In the genomic region with DNA sequence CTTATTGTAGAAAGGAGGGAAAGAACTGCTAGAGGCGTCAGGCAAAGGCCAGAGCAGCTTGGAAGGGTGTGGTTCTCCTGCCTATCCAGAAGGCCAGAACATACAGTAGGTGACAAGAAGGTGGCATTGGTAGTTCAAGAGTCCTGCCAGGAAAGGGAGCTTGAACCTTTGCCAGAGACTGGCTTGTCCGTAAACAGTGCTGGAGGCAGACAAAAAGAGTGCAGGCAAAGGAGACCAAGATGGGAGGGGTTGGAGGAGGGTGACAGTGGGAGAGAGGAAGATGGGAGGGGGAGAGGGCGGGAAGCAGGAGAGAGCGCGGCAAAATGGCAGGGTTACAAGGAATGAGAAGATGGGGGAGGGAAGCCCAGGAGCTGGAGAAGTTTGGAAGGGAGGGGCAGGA, we compare ENCODE assay signal across 10 mouse cellular contexts.
A peak's percentile ranks its signal among the peaks of the same experiment; 100 is the strongest.
DNase-seq lines count a peak whose midpoint lies in the region; ATAC-seq and TF ChIP-seq lines count a peak whose summit lies in the region.
"Had no signal": no experiment of that assay in that cellular context is flagged by ENCODE, and none has a peak within 500 bp of the region (broad histone marks: within the 10 kb centered on the region; RNA-seq: fewer than 3 reads in every experiment).

No protein-coding gene starts in this region.

- H3K9ac ChIP-seq in lung, postnatal 0 days (replicated peaks; ENCODE audit: low read depth), result no peak overlapping the region
- H3K9ac ChIP-seq: hindbrain, embryonic 12.5 days had no signal

- ATAC-seq in cerebellum, adult (ENCODE audit: insufficient number of reproducible peaks, low FRiP score, low TSS enrichment), result 0 out of 2 replicates have a peak, but pooled peaks have one; percentile 17
- ATAC-seq in lung, postnatal 0 days, result no peak

- no peak for TF ChIP-seq CTCF in lung, postnatal 0 days (IDR thresholded peaks at IDR 0.05)

- no peaks in the 10 kb centered on the region for H3K36me3 ChIP-seq in lung, postnatal 0 days (ENCODE audit: insufficient read depth, low read length)
- H3K36me3 ChIP-seq: G1E; hindbrain, embryonic 12.5 days had no signal

- no peak overlapping the region for H3K4me3 ChIP-seq in lung, postnatal 0 days (ENCODE audit: low read depth, low read length)
- H3K4me3 ChIP-seq: hindbrain, embryonic 12.5 days had no signal

- TF ChIP-seq EP300 in lung, postnatal 0 days (IDR thresholded peaks at IDR 0.05), result no peak

- H3K27me3 ChIP-seq in lung, postnatal 0 days (replicated peaks; ENCODE audit: insufficient read depth, low read length), result no peaks in the 10 kb centered on the region
- H3K27me3 ChIP-seq: hindbrain, embryonic 12.5 days had no signal

- no peak overlapping the region for H3K27ac ChIP-seq in lung, postnatal 0 days (ENCODE audit: low read length)
- H3K27ac ChIP-seq: hindbrain, embryonic 12.5 days had no signal

- 28% methylated on average over 5 of the region's 5 CpGs for WGBS in lung, postnatal 0 days

- no peak for DNase-seq in cerebellum, postnatal 4 days (ENCODE audit: low spot score in 2 of 2)
- DNase-seq in kidney, adult 18-20 months, result peak; percentile 42
- no peak for DNase-seq in kidney, postnatal 4 days
- DNase-seq in cerebellum, adult 9-10 months, result peak; percentile 23
- DNase-seq in lung, postnatal 0 days (ENCODE audit: low spot score), result peak; percentile 17
- no peak for DNase-seq in right cerebral cortex, postnatal 14 days
- DNase-seq in gastrocnemius, postnatal 25 days, result no peak

- H3K4me1 ChIP-seq in lung, postnatal 0 days (ENCODE audit: insufficient read depth, low read depth, low read length), result peaks cover 15% of the 10 kb centered on the region
- H3K4me1 ChIP-seq: hindbrain, embryonic 12.5 days had no signal

- no peaks in the 10 kb centered on the region for H3K9me3 ChIP-seq in lung, postnatal 0 days (ENCODE audit: low read length)
- H3K9me3 ChIP-seq: G1E; hindbrain, embryonic 12.5 days had no signal

- no peak overlapping the region for H3K4me2 ChIP-seq in lung, postnatal 0 days (replicated peaks; ENCODE audit: low read depth, low read length)
- H3K4me2 ChIP-seq: hindbrain, embryonic 12.5 days had no signal

Comparison
In these comparisons a context has a peak if more than half of its experiments do, and no peak if none do; other contexts are left out.
1. DNase-seq: peak in kidney, adult 18-20 months (single experiment), cerebellum, adult 9-10 months (single experiment) and lung, postnatal 0 days (single experiment); none in cerebellum, postnatal 4 days (0 of 2), kidney, postnatal 4 days (0 of 2), right cerebral cortex, postnatal 14 days (single experiment) and gastrocnemius, postnatal 25 days (single experiment).